Mouse (Mus musculus): ENCODE results near the gene Ubqln4. TPM values are rescaled to one million over a fixed set of nuclear protein-coding genes. Genes with fewer than 3 reads are reported as not detected.

Ubqln4 gene
- polyA plus RNA-seq, 1 experiment from 2014 or later, result 47.8 TPM

DNA sequence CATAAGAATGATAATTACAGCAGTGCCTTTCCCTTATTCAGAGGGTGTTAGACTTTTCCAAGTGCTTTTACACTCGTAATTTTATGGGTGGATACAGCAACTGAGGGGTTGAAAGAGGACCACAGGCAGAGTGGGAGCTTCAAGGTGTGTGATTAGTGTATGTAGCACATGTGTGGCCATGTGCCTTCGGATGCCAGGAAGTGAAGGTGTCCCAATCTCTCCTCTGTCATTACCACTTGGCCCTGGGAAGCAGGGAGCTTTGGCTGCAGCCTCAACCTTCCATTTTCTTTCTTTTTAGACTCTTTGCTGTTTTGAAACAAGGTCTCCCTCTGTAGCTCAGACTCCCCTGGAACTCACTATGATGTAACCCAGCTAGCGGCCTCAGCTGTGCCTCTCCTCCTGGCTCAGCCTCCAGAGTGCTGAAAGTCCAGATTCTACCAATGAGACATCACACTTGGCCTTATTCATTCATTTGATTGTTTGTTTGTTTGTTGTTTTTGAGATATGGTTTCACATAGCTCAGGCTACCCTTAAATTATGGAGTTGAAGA, 63.5 kb downstream of the Ubqln4 start:
- Histone ChIP-seq H3K4me1 (ENCODE audit: control insufficient read depth, insufficient read depth, low read length) (peaks cover 10% of the 10 kb centered on the region; the same call in 1 of the 2 replicates), H3K36me3 (ENCODE audit: control insufficient read depth, insufficient read depth, low read length) (no peaks in the 10 kb centered on the region), H3K9me3 (ENCODE audit: control insufficient read depth, low read length) (no peaks in the 10 kb centered on the region), H3K4me3 (replicated peaks; ENCODE audit: low read depth, low read length) (no peak overlapping the region), H3K27me3 (ENCODE audit: control insufficient read depth, insufficient read depth, low read length) (no peaks in the 10 kb centered on the region), H3K27ac (replicated peaks; ENCODE audit: low read depth, low read length) (no peak overlapping the region), H3K4me2 (ENCODE audit: low read length) (no peak overlapping the region), H3K9ac (replicated peaks; ENCODE audit: low read length) (no peak overlapping the region)
- ATAC-seq (ENCODE audit: low FRiP score, low TSS enrichment), result no peak
- no peak for DNase-seq
- WGBS, result 78% methylated on average over 3 of the region's 3 CpGs

DNA sequence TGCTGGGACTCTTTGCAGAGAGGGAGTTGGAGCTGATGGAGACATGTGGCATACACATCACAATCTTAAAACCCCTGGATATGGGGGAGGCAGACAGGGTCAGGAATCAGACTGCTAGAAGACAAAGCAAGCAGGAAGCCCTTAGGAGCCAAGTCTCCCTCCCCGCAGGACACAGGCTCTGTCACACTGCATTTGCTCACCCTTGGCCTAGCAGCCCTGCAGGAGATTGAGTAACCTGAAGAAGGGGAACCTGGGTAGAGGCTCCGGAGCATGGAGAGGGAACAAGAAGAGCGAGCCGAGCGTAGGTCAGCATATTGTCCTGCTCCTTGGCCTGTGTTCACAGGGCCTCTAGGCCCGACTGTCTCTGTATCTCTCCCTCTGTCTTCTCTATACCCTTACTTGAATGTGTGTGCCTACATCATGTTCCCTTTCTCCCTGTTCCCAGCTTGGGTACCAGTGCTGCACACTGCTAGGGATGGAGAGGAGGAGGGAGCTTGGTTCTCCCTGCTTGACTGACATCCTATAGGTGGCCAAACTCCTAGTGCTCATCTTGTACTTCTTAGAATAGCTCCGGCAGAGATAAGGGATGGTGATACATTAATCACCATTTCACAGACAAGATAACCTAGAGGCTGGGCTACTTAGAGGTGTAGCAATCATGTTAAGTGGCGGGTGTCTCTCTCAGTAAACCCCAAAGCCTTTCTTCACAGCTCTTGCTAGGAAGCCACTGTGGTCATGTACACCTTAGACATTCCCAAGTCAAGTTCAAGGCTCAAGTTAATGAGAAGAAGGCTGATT, 64.7 kb downstream of the Ubqln4 start:
- Histone ChIP-seq H3K9me3 (ENCODE audit: control insufficient read depth, low read length) (no peaks in the 10 kb centered on the region), H3K27me3 (ENCODE audit: control insufficient read depth, insufficient read depth, low read length) (no peaks in the 10 kb centered on the region), H3K4me2 (ENCODE audit: low read length) (no peak overlapping the region), H3K27ac (replicated peaks; ENCODE audit: low read depth, low read length) (no peak overlapping the region), H3K36me3 (ENCODE audit: control insufficient read depth, insufficient read depth, low read length) (no peaks in the 10 kb centered on the region), H3K4me1 (ENCODE audit: control insufficient read depth, insufficient read depth, low read length) (peaks cover 10% of the 10 kb centered on the region; the same call in 1 of the 2 replicates), H3K4me3 (replicated peaks; ENCODE audit: low read depth, low read length) (no peak overlapping the region), H3K9ac (replicated peaks; ENCODE audit: low read length) (no peak overlapping the region)
- DNase-seq (no peak), ATAC-seq (ENCODE audit: low FRiP score, low TSS enrichment) (no peak)
- 70% methylated on average over 8 of the region's 8 CpGs for WGBS

MicroRNAs encoded within 50 kb of the gene (microRNA counts, 519-probe panel; counts per million panel counts)
- not detected for microRNA mmu-miR-1905

Small RNA genes lying within 50 kb of the gene (microRNA-seq; reads per million reads assigned to microRNA genes)
- not detected for gene Mir1905

Other genes starting within 250 kb of the Ubqln4 start
- gene Glmp, start 228.7 kb upstream of the Ubqln4 start, polyA plus RNA-seq (2014; fragmentation: Nextera tagmentation; extraction: Ambion mirVana), result 56.6 and 64.3 TPM in 2 replicates
- 1.2 and 1.7 TPM in 2 replicates for gene Tmem79, start 217.6 kb upstream of the Ubqln4 start, polyA plus RNA-seq (2014; fragmentation: Nextera tagmentation; extraction: Ambion mirVana)
- gene Smg5, start 217.5 kb upstream of the Ubqln4 start, polyA plus RNA-seq (2014; fragmentation: Nextera tagmentation; extraction: Ambion mirVana), result 50.9 and 57.0 TPM in 2 replicates
- 0.63 and 1.6 TPM in 2 replicates for gene Paqr6, start 189.2 kb upstream of the Ubqln4 start, polyA plus RNA-seq (2014; fragmentation: Nextera tagmentation; extraction: Ambion mirVana)
- gene Bglap3, start 181.0 kb upstream of the Ubqln4 start, polyA plus RNA-seq (2014; fragmentation: Nextera tagmentation; extraction: Ambion mirVana), result not detected in 2 replicates
- gene Bglap2, start 175.1 kb upstream of the Ubqln4 start, polyA plus RNA-seq (2014; fragmentation: Nextera tagmentation; extraction: Ambion mirVana), result not detected in 2 replicates
- gene Bglap, start 169.3 kb upstream of the Ubqln4 start, polyA plus RNA-seq (2014; fragmentation: Nextera tagmentation; extraction: Ambion mirVana), result 0.66 TPM in 1 of 2 replicates, not detected in the other
- gene Pmf1, start 143.4 kb upstream of the Ubqln4 start, polyA plus RNA-seq (2014; fragmentation: Nextera tagmentation; extraction: Ambion mirVana), result 24.9 and 28.3 TPM in 2 replicates
- gene Slc25a44, start 128.6 kb upstream of the Ubqln4 start, polyA plus RNA-seq (2014; fragmentation: Nextera tagmentation; extraction: Ambion mirVana), result 34.1 and 38.0 TPM in 2 replicates
- 28.8 and 32.1 TPM in 2 replicates for gene Sema4a, start 92.6 kb upstream of the Ubqln4 start, polyA plus RNA-seq (2014; fragmentation: Nextera tagmentation; extraction: Ambion mirVana)
- gene Lmna, start 43.8 kb upstream of the Ubqln4 start, polyA plus RNA-seq (2014; fragmentation: Nextera tagmentation; extraction: Ambion mirVana), result 31.0 and 34.3 TPM in 2 replicates
- gene Mex3a, start 21.4 kb upstream of the Ubqln4 start, polyA plus RNA-seq (2014; fragmentation: Nextera tagmentation; extraction: Ambion mirVana), result 50.8 and 51.8 TPM in 2 replicates
- not detected in 2 replicates for gene Rab25, start 5.5 kb upstream of the Ubqln4 start, polyA plus RNA-seq (2014; fragmentation: Nextera tagmentation; extraction: Ambion mirVana)
- gene Lamtor2, start 684 bp upstream of the Ubqln4 start, polyA plus RNA-seq (2014; fragmentation: Nextera tagmentation; extraction: Ambion mirVana), result 93.4 and 154 TPM in 2 replicates
- gene Ssr2, start 22.1 kb downstream of the Ubqln4 start, polyA plus RNA-seq (2014; fragmentation: Nextera tagmentation; extraction: Ambion mirVana), result 110 and 114 TPM in 2 replicates
- 122 and 134 TPM in 2 replicates for gene Arhgef2, start 52.2 kb downstream of the Ubqln4 start, polyA plus RNA-seq (2014; fragmentation: Nextera tagmentation; extraction: Ambion mirVana)
- gene Rxfp4, start 99.4 kb downstream of the Ubqln4 start, polyA plus RNA-seq (2014; fragmentation: Nextera tagmentation; extraction: Ambion mirVana), result not detected in 2 replicates
- gene Khdc4, start 132.0 kb downstream of the Ubqln4 start, polyA plus RNA-seq (2014; fragmentation: Nextera tagmentation; extraction: Ambion mirVana), result 68.2 and 91.0 TPM in 2 replicates
- gene Rit1, start 163.1 kb downstream of the Ubqln4 start, polyA plus RNA-seq (2014; fragmentation: Nextera tagmentation; extraction: Ambion mirVana), result 56.5 and 57.4 TPM in 2 replicates
- gene Syt11, start 221.4 kb downstream of the Ubqln4 start, polyA plus RNA-seq (2014; fragmentation: Nextera tagmentation; extraction: Ambion mirVana), result 169 and 199 TPM in 2 replicates